Mouse (Mus musculus): ENCODE data around the gene Krt36.

Krt36 gene

DNA sequence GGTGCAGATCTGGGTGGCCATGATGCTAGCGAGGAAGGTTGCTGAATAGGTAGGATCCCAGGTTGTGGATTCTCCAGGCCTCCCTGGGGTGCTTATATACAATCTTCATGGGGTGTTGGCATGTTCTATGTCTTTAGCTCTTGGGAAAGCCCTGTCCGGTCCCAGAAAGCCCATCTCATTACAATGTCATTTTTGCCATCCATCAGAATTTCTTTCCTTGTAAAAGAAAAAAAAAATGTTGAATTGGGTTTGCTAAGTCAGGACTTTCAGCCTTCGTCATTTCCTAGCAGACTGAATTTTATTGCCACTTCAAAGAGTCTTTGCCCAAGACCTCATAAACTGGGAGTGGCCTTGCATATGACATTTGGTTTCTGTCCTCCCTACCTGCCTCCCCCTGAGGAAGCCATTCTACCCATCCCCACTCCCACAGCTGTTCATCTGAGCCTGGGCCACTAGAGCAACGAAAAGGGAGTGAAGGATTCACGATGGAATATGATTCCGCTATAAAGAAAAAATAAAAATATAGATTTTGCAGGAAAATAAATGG is at the start of gene Krt36:
Gene Krt36 (minus strand): TSS at position 51 of the 547 bp plus-strand sequence.
- DNase-seq: no peak

DNA sequence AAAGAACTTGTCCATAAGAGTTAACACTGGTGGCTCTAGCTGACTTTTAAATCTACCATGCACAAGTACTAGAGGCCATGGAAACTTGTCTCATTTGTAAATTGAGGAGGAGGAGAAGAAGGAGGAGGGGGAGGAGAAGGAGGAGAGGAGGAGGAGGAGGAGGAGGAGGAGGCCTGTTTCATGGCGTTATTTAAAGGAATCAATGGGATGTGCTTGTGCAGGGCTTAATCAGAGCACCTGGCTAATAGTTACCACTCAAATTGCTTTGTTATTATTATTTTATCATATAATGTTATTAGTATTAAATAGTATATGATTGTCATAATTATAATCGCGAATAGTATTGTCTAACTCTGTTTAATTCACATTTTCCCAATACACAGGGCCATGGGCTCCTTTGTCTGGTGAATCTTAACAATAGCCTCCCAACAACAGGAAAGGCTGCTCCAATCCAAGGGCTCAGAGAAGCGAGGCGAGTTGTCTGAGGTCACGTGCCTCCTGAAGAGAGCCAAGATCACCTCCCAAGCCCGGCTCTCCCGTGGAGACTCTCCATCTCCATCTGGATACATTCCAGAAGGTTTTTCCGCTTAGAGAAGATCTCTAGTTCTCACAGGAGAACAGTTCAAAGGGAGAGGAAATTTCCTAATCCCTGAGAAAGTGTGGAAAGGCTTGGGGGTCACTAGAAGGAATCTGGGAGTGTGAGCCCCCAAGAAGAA is 43.3 kb upstream of the Krt36 start, which contains the start of gene Krt19:
Gene Krt19 (minus strand): TSS at position 51 of the 716 bp plus-strand sequence.
- DNase-seq: no peak

DNA sequence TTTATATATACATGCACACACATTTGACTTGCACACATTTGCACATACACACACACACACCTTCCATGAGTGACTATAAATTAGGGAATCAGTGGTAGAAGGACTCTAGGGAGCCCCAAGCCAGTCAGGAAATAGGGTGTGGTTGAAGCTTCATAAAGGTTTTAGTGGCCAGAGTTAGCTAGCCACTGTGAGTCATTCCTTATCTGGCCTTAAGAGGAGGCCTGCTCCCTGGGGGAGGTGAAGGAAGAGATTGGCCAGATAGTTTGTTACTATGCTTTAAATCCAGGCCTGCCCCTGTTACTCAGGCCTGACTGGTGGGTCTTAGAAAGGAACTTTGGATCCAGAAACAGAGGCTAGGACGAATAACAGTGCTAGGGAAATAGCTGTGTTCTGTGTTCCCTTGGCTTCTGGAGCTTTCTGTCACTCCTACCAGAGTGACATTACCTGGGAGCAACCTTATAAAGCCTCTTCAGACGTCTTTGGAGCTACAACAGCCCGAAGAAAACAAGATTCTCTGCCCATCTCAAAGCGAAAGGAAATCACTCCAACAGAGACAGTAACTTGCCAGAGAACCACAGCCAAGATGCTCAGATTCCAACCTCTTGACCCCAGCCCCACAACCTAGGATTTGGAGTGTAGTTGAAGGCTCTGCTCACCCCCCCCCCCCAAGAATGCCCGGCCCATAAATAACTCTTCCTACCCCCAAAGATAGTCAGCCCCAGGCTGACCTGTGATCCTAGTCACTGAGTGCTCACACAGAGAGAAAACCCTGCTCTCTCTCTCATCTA is 42.3 kb upstream of the Krt36 start:
- DNase-seq: no peak

DNA sequence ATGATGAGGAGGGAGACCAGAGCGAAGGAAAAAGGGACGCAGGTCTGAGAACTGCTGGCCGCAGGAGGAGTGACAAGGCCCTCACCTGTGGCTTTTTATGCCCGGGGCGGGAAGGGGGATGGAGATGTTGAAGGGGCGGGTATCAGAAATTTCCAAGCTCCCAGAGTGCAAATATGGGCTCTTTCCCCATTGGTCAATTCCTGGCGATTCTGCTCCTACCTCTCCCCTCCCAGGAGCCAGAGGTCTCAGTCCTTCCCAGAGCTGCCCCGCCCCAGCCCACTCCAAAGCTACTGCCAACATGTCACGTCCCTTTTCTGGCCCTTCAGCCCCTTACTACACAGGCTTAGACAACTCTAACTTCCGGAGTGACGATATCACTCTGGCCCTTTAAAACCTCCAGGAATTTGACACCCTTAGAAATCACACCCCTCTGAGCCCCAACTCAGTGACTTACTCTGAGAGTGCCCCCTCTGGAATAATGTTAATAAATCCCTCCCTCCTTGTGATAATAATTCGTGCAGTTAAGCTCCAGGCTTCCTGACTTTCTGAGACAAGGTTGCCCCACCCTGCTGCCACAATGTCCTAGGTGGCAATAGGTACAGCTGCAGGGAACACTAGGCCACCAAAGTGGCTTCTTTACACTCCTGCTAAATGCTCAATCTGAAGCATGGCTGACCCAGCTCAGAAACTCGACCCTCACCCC is 40.6 kb upstream of the Krt36 start:
- DNase-seq: peak; percentile 35

DNA sequence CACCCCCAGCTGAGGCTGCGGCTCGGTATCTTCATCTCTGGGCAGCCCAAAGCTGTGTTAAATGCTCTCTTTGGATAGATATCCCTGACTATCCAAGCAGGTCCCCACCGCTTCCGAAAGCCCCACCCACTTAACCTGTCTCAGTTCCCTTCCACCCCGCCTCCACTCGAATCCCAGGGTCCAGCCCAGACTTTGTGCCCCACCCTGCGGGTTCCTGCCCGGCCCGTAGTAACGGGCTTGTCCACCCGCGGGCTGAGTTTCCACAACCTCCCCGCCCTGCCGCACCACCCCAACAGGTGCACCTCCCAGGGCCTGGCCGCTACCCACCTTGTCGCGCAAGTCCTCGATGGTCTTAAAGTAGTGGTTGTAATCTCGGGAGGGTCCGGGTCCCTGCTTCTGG is 39.7 kb upstream of the Krt36 start:
- DNase-seq: peak; percentile 53

DNA sequence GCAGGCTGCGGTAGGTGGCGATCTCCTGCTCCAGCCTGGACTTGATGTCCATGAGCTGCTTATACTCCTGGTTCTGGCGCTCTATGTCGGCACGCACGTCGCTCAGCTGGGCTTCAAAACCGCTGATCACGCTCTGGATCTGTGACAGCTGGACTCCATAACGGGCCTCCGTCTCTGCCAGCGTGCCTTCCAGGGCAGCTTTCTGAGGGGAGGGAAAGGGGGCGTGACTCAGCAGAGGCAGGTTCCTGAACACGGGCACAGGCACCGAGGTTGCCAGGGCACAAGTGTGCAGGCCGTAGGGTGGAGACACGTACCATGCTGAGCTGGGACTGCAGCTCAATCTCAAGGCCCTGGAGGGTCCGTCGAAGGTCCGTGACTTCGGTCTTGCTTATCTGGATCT is 35.5 kb upstream of the Krt36 start:
- DNase-seq: no peak

- no peak for DNase-seq
Measured at GRCm38 (mm10) chr11:100139391-100139790, 34.0 kb upstream of the Krt36 start.

GRCm38 (mm10) chr11:100138809-100139208 is 33.4 kb upstream of the Krt36 start:
- DNase-seq: no peak

DNA sequence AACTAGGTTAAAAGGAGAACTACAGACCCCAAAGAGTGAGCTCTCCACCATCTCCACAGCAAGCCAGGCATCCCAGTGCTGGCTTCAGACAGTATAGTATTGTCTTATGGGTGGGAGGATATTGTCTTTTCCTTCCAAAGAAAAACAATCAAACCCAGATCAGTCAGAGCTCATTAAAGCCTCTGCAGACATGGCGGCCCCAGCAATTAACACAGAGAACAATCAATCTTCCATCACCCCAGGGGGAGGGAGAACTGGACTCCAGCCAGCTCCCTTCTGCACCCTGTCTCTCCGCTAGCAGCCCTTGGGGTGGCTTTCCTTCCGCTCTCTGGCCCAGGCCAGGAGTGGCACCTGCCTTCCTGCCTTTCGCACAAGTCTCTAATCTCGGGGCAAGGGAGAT is 32.3 kb upstream of the Krt36 start:
- peak; percentile 19 for DNase-seq

GRCm38 (mm10) chr11:100136559-100136958 is 31.1 kb upstream of the Krt36 start:
- DNase-seq: no peak

GRCm38 (mm10) chr11:100135731-100136130 is 30.3 kb upstream of the Krt36 start, which contains the start of gene Krt15:
Gene Krt15, minus strand, starts transcription at chr11:100135928.
- no peak for DNase-seq

DNA sequence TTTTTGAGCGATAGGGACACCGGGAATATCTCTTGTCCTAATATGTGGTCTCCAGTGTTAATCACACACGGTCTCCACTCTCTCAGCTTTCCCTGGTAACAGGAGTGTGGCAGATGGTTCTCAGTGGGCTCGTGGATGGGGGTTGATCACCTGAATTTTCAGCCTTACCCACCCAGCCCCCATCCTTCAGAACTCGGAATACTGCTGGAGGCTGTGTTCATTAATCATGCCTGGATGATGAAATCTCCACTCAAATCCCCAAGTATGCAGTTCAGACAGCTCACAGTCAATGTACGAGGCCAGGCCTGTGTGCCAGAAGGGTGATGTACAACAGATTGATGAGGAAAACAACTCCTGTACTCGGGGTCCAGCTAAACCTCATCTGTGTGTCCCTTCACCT is 19.5 kb upstream of the Krt36 start:
- DNase-seq: no peak

DNA sequence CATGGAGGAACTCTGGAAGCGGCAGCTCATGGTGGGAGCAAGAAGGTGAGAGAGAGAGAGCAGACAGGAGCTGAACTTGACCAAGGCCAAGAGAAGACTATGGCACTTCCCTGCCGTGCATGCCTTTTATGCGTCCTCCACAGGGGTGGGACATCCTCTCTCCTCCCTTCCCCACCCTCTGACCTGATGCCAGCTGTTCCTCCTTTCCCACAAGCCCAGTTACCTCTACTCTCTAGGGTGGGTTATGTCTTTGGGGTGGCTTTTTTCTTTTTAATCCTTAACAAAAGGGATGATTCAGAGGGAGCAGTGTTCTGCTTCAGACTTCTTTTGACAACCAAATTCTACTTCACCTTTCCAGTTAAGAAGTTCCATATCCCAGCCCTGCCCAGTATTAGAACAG is 16.0 kb upstream of the Krt36 start, which contains the start of gene Krt13:
Gene Krt13 (minus strand): TSS at position 101 of the 400 bp plus-strand sequence.
- no peak for DNase-seq

DNA sequence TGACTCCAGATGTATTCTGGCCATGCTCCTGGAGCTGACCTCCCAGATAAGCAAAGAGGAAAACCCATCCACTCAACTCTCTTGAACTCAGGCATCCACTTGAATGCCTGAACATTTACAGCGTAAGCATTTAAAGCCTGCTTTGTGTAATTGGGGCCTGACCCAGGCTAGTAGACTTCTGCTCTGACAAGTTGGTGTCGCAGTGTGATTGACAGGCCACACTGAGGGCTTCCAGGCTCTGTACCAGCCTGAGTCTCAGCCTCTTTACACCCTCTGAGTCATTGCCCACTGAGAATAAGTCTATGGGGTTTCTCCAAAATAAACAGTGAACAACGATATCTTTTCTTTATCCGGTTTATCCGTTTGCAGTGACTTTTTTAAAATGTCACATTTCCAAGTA is 14.9 kb upstream of the Krt36 start:
- no peak for DNase-seq

- no peak for DNase-seq
Measured at GRCm38 (mm10) chr11:100113742-100114029, 8.3 kb upstream of the Krt36 start.

DNA sequence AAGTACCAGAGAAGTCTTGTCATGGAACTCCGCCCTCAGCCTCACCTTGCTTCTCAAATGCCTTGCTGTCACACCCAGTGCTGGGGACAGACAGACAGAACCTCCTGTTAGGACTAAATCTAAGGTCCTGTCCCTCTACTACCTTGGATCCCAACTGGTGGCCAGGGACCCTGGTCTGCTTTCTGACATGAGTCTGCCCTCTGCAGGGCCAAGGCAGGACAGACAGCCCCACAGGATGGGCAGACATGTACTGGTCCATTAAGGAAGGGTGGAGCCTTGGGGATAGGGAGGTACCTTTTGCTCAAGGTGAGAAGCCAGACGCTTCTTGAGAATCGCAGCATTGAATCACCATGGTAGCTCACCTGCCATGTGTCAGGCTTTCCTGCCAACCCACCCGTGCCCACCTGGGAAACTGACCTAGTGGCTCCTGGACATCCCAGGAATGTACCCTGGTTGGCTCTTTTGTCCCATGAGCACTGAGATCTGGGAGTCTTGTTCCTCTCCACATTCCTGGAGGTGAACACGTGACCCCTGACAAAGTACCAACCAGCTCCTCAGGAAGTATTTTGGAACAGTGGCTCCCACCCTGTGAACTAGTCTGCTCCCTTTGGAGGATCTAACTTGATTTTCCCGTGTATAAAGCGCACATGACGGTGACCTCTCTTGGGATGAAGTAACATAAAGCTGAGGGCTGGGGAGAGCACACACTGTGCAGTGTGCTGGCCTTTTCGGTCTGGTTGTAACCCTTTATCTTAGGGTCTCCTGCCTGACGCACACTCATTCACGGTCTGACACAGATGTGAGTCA is 7.7 kb upstream of the Krt36 start:
- DNase-seq: no peak

DNA sequence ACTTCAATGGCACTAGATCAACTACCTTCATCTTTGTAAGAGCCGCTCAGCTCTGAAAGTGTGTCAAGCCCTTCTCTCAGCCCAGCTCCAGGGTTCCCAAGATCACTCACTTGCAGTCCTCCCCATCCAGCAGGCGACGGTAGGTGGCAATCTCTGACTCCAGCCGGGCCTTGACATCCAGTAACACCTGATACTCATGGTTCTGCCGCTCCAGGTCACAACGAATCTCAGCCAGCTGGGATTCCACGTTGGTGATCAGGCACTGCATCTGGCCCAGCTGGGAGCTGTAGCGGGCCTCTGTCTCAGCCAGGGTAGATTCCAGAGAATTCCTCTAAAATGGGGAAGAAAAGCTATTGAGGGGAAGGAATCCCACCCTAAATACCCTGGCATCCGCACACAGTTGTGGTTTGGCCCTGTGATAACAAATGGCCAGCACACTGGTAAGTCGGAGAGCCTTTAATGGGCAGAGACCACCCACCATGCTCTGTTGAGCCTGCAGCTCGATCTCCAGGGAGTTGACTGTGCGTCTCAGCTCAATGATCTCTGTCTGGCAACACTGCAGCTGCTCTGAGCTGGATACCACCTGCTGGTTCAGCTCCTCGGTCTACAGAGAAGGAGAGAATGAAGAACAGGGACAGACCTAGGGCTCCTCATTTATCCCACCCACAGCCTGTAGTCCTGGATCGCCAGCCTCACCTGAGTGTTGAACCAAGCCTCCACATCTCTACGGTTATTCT is 2.6 kb downstream of the Krt36 start:
- DNase-seq: no peak

GRCm38 (mm10) chr11:100100391-100100790 is 5.0 kb downstream of the Krt36 start:
- no peak for DNase-seq

GRCm38 (mm10) chr11:100097819-100098218 is 7.6 kb downstream of the Krt36 start:
- no peak for DNase-seq

DNA sequence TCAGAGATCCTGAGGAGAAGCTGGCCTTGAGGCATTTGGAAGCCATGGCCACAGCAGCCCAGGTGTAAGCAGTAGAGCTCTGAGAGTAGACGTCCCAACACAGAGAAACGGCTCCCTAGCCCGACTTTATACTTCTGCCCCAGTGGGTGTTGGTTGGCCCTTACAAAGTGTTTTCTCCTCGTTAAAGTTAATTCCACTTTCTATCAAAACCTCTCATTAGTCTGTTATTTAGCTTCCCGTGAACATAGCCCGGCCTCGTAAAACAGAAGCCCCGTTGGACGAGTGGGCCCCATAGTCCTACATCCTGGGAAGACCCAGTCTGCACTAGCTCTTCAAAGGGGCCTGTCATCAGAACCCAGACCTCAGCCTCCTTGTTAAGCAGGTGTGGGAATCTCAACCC is 9.3 kb downstream of the Krt36 start, which contains the start of gene Krt35:
Gene Krt35 (minus strand): TSS at position 101 of the 400 bp plus-strand sequence.
- no peak for DNase-seq

DNA sequence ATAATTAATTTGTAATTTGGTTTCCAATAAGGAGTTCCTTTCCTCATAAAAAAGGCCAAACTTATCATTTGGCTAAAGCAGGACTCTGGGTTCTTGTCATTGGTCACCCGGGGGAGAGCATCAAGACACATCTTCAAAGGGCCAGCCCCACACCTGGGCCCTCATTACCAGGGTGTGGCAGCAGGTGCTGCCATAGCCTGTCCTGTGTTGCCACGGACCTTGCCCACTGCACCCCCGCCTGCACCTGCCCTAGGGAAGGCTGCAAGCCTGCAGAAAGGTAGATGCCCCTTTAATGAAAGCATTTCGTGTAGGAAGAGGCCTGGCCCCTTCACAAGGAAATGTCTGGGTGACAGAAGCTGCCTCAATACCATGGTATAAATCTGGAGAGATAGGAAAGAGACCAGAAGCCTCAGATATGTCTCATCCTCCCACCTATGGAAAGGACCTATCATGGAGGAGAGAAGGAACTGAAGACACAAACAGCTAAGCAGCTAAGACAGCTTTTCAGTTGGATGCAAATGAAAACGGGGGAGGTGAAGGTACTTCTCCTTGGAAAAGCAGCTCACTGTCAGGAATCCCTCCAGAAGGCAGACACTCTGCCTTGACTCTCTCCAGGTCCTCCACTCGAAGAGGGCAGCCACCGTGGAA is 16.9 kb downstream of the Krt36 start:
- no peak for DNase-seq

All from kidney, postnatal 10 days (tissue).